Mouse (Mus musculus) olfactory bulb, adult 2 months (tissue): ENCODE measurements at regions not wholly inside any gene's neighbourhood (a gene's known extent, or its start where the extent isn't known, plus 50 kb on each side); places are given as distances from the start of the nearest gene placed in this dataset.

Experiments used
- CTCF ChIP-seq: fragments of 200-500 bp; IDR thresholded peaks from 2 replicates; pipeline ENCODE4 v1.5.1; 2012; ENCODE audit warnings: low read depth, mild to moderate bottlenecking, low read length, moderate library complexity; ENCODE audit not compliant: insufficient read depth
- POLR2A ChIP-seq: fragments of 200-500 bp; IDR thresholded peaks from 2 replicates; pipeline ENCODE4 v1.6.1; 2012; ENCODE audit warnings: mild to moderate bottlenecking, low read depth, low read length, moderate library complexity; ENCODE audit not compliant: insufficient read depth

GRCm38 (mm10) chr12:79995521-79996094 is 117.2 kb downstream of the Zfp36l1 start:
- TF ChIP-seq POLR2A = no peak
- TF ChIP-seq CTCF = no peak
